Mouse (Mus musculus) heart, embryonic 14.5 days (tissue): Measurements from ENCODE around the gene Rhog. TPM values are rescaled to one million over a fixed set of nuclear protein-coding genes. Genes with fewer than 3 reads are reported as not detected.

Experiments used
- ATAC-seq: fragments of 200-750 bp; cut with Nextera tagmentation; 2 replicates; pipeline ENCODE4 v1.8.0; 2017; ENCODE audit warnings: low read depth, moderate TSS enrichment; ENCODE audit not compliant: insufficient number of reproducible peaks, insufficient read depth, low FRiP score
- H3K27ac ChIP-seq, 2 experiments: fragments of 200-500 bp in 1 of 2; fragments of 300-500 bp in 1 of 2; sonication (generic) in 1 of 2; replicated peaks in 1 of 2; 2 replicates each; pipeline ENCODE4 v1.5.1; 2012 to 2014; ENCODE audit warnings: low read depth in 2 of 2, low read length in 2 of 2, control low read depth in 1 of 2, mild to moderate bottlenecking in 1 of 2, mixed read lengths in 1 of 2; ENCODE audit not compliant: control insufficient read depth in 1 of 2, insufficient read depth in 1 of 2
- H3K27me3 ChIP-seq: fragments of 300-500 bp; sonication (generic); 2 replicates; pipeline ENCODE4 v1.6.1; 2014; ENCODE audit warnings: mild to moderate bottlenecking, low read length, control low read depth; ENCODE audit not compliant: control insufficient read depth, insufficient read depth
- H3K36me3 ChIP-seq: fragments of 300-500 bp; sonication (generic); 2 replicates; pipeline ENCODE4 v1.6.1; 2014; ENCODE audit warnings: mild to moderate bottlenecking, control low read depth, low read length, mixed read lengths; ENCODE audit not compliant: control insufficient read depth, insufficient read depth
- H3K4me1 ChIP-seq, 2 experiments: fragments of 200-500 bp in 1 of 2; fragments of 300-500 bp in 1 of 2; sonication (generic) in 1 of 2; 2 replicates each; pipeline ENCODE4 v1.6.1; 2012 to 2014; ENCODE audit warnings: low read length in 2 of 2, control low read depth in 1 of 2, mixed read lengths in 1 of 2; ENCODE audit not compliant: control insufficient read depth in 2 of 2, insufficient read depth in 2 of 2
- H3K4me2 ChIP-seq: fragments of 300-500 bp; sonication (generic); 2 replicates; pipeline ENCODE4 v1.6.1; 2014; ENCODE audit warnings: mild to moderate bottlenecking, low read length
- H3K4me3 ChIP-seq, 2 experiments: fragments of 200-500 bp in 1 of 2; fragments of 300-500 bp in 1 of 2; sonication (generic) in 1 of 2; 2 replicates each; pipeline ENCODE4 v1.5.1; 2012 to 2014; ENCODE audit warnings: low read length in 2 of 2, mild to moderate bottlenecking in 2 of 2, control low read depth in 1 of 2, low read depth in 1 of 2, moderate library complexity in 1 of 2; ENCODE audit not compliant: control insufficient read depth in 1 of 2, insufficient read depth in 1 of 2
- H3K9ac ChIP-seq: fragments of 300-500 bp; sonication (generic); 2 replicates; pipeline ENCODE4 v1.6.1; 2014; ENCODE audit warnings: mild to moderate bottlenecking, low read length
- H3K9me3 ChIP-seq: fragments of 300-500 bp; sonication (generic); 2 replicates; pipeline ENCODE4 v1.6.1; 2016; ENCODE audit warnings: low read length, control low read depth; ENCODE audit not compliant: control insufficient read depth
- WGBS: fragments of 180-500 bp; shearing (Covaris S2); extraction: QIAGEN DNeasy Blood & Tissue Kit; methylation state at CpG from one replicate; pipeline ENCODE4 v1.1.7; 2014; 5-methylcytosine and 5-hydroxymethylcytosine counted together
- polyA plus RNA-seq: library from polyadenylated mRNA; unstranded; fragments of >200 nt; fragmentation: Nextera tagmentation; extraction: Ambion mirVana; gene quantifications from 2 replicates; pipeline ENCODE4 v1.2.1, GENCODE M21; 2014

The Rhog gene
- polyA plus RNA-seq, 1 experiment from 2014 or later, result 43.8 TPM

GRCm38 (mm10) chr7:102250631-102251214, 5.1 kb downstream of the Rhog start:
- under 1% methylated on average over 33 of the region's 33 CpGs for WGBS
- H3K9me3 ChIP-seq, result no peaks in the 10 kb centered on the region
- peak overlapping the region; percentile 86 for H3K9ac ChIP-seq
- no peaks in the 10 kb centered on the region for H3K27me3 ChIP-seq
- H3K4me1 ChIP-seq, result peaks cover 22 to 34% of the 10 kb centered on the region in 2 experiments
- peak overlapping the region; percentile 80 to 95 for H3K4me3 ChIP-seq
- peak overlapping the region; percentile 94 to 95 for H3K27ac ChIP-seq
- H3K4me2 ChIP-seq, result peak overlapping the region; percentile 83
- H3K36me3 ChIP-seq, result no peaks in the 10 kb centered on the region
- peak; percentile 75 for ATAC-seq

- Histone ChIP-seq H3K9me3 (no peaks in the 10 kb centered on the region), H3K4me1 (peaks cover 26 to 40% of the 10 kb centered on the region in 2 experiments), H3K27ac (peak overlapping the region; percentile 94 to 95), H3K36me3 (no peaks in the 10 kb centered on the region), H3K9ac (peak overlapping the region; percentile 86), H3K4me3 (peak overlapping the region; percentile 80 to 95), H3K4me2 (peak overlapping the region; percentile 83), H3K27me3 (no peaks in the 10 kb centered on the region)
- WGBS, result 2% methylated on average over 37 of the region's 49 CpGs
- ATAC-seq, result peak; percentile 83
These were observed 5.8 kb downstream of the Rhog start for GRCm38 (mm10) chr7:102249896-102250630.

GRCm38 (mm10) chr7:102249531-102249895, 6.3 kb downstream of the Rhog start:
- Histone ChIP-seq H3K36me3 (no peaks in the 10 kb centered on the region), H3K27me3 (no peaks in the 10 kb centered on the region), H3K9me3 (no peaks in the 10 kb centered on the region), H3K4me1 (peaks cover 29 to 45% of the 10 kb centered on the region in 2 experiments), H3K4me2 (peak overlapping the region; percentile 83), H3K4me3 (peak overlapping the region; percentile 80 to 95), H3K9ac (peak overlapping the region; percentile 86), H3K27ac (peak overlapping the region; percentile 93 to 95)
- WGBS, result under 1% methylated on average over 23 of the region's 23 CpGs
- peak; percentile 28 for ATAC-seq

GRCm38 (mm10) chr7:102248691-102249404, 7.0 kb downstream of the Rhog start:
- H3K36me3 ChIP-seq, result no peaks in the 10 kb centered on the region
- H3K4me1 ChIP-seq, result peaks cover 33 to 52% of the 10 kb centered on the region in 2 experiments
- 17% methylated on average over 16 of the region's 16 CpGs for WGBS

GRCm38 (mm10) chr7:102246956-102247797, 8.7 kb downstream of the Rhog start:
- Histone ChIP-seq H3K27ac (peak overlapping the region; percentile 6 to 19; a peak in 3 of 4 replicates), H3K9me3 (no peaks in the 10 kb centered on the region), H3K4me2 (peak overlapping the region; percentile 83), H3K4me1 (peaks cover 35 to 68% of the 10 kb centered on the region in 2 experiments), H3K9ac (peak overlapping the region; percentile 48; the same call in 1 of the 2 replicates), H3K27me3 (no peaks in the 10 kb centered on the region), H3K36me3 (0 out of 2 replicates have a peak, but pooled peaks cover 14% of the 10 kb centered on the region), H3K4me3 (peak overlapping the region; percentile 0 to 7; a peak in 1 of 4 replicates)
- no peak for ATAC-seq
- WGBS, result 50% methylated on average over 12 of the region's 12 CpGs

More at GRCm38 (mm10) chr7:102248691-102249404, 7.0 kb downstream of the Rhog start:
- peak overlapping the region; percentile 86 for H3K9ac ChIP-seq
- peak overlapping the region; percentile 80 to 95 for H3K4me3 ChIP-seq
- H3K4me2 ChIP-seq, result peak overlapping the region; percentile 83
- no peak for ATAC-seq
- H3K27me3 ChIP-seq, result no peaks in the 10 kb centered on the region
- no peaks in the 10 kb centered on the region for H3K9me3 ChIP-seq
- peak overlapping the region; percentile 93 to 95; a peak in 3 of 4 replicates for H3K27ac ChIP-seq

- H3K36me3 ChIP-seq, result peaks cover 17% of the 10 kb centered on the region
- peak overlapping the region; percentile 48 for H3K9ac ChIP-seq
- WGBS, result 48% methylated on average over 6 of the region's 6 CpGs
- no peaks in the 10 kb centered on the region for H3K9me3 ChIP-seq
- H3K4me2 ChIP-seq, result peak overlapping the region; percentile 83; the same call in 1 of the 2 replicates
- no peak overlapping the region for H3K4me3 ChIP-seq
- no peaks in the 10 kb centered on the region for H3K27me3 ChIP-seq
- no peak for ATAC-seq
- H3K27ac ChIP-seq, result peak overlapping the region in 1 of 2 experiments; percentile 57; a peak in 2 of 4 replicates
- peaks cover 35 to 72% of the 10 kb centered on the region in 2 experiments for H3K4me1 ChIP-seq
These were observed 9.6 kb downstream of the Rhog start for GRCm38 (mm10) chr7:102246265-102246664.
